Mouse (Mus musculus) hindbrain, embryonic 11.5 days (tissue): ENCODE data around the gene Serpina11. TPM values are rescaled to one million over a fixed set of nuclear protein-coding genes. Genes with fewer than 3 reads are reported as not detected.

Source experiments
- ATAC-seq: fragments of 200-750 bp; cut with Nextera tagmentation; 2 replicates; pipeline ENCODE4 v1.8.0; 2017; ENCODE audit warnings: mild to moderate bottlenecking, moderate TSS enrichment, moderate library complexity; ENCODE audit not compliant: low FRiP score
- DNase-seq: peaks from one replicate; pipeline ENCODE4 v3.0.0-alpha.2; 2015; ENCODE audit warnings: low spot score
- H3K27ac ChIP-seq: fragments of 300-500 bp; sonication (generic); 2 replicates; pipeline ENCODE4 v1.5.1; 2014; ENCODE audit warnings: mild to moderate bottlenecking, low read depth, low read length
- H3K27me3 ChIP-seq: fragments of 300-500 bp; sonication (generic); 2 replicates; pipeline ENCODE4 v1.6.1; 2014; ENCODE audit warnings: mild to moderate bottlenecking, low read length, moderate library complexity, mixed read lengths; ENCODE audit not compliant: control insufficient read depth, insufficient read depth
- H3K36me3 ChIP-seq: fragments of 300-500 bp; sonication (generic); 2 replicates; pipeline ENCODE4 v1.6.1; 2014; ENCODE audit warnings: mild to moderate bottlenecking, low read length, moderate library complexity, mixed read lengths; ENCODE audit not compliant: control insufficient read depth, insufficient read depth
- H3K4me1 ChIP-seq: fragments of 300-500 bp; sonication (generic); replicated peaks from 2 replicates; pipeline ENCODE4 v1.6.1; 2014; ENCODE audit warnings: low read length, mixed read lengths; ENCODE audit not compliant: control insufficient read depth, insufficient read depth
- H3K4me2 ChIP-seq: fragments of 300-500 bp; sonication (generic); replicated peaks from 2 replicates; pipeline ENCODE4 v1.6.1; 2014; ENCODE audit warnings: mild to moderate bottlenecking, low read depth, low read length
- H3K4me3 ChIP-seq: fragments of 300-500 bp; sonication (generic); 2 replicates; pipeline ENCODE4 v1.5.1; 2014; ENCODE audit warnings: low read depth, low read length
- H3K9ac ChIP-seq: fragments of 300-500 bp; sonication (generic); 2 replicates; pipeline ENCODE4 v1.6.1; 2014; ENCODE audit warnings: low read depth, low read length
- H3K9me3 ChIP-seq: fragments of 300-500 bp; sonication (generic); 2 replicates; pipeline ENCODE4 v1.6.1; 2016; ENCODE audit warnings: low read length; ENCODE audit not compliant: control insufficient read depth
- WGBS: fragments of 180-500 bp; shearing (Covaris S2); extraction: QIAGEN DNeasy Blood & Tissue Kit; methylation state at CpG from one replicate; pipeline ENCODE4 v1.1.7; 2014; 5-methylcytosine and 5-hydroxymethylcytosine counted together
- polyA plus RNA-seq: library from polyadenylated mRNA; unstranded; fragments of >200 nt; fragmentation: Nextera tagmentation; extraction: Ambion mirVana; gene quantifications from 2 replicates; pipeline ENCODE4 v1.2.1, GENCODE M21; 2014

Gene Serpina11
- not detected in 2 replicates for polyA plus RNA-seq

DNA sequence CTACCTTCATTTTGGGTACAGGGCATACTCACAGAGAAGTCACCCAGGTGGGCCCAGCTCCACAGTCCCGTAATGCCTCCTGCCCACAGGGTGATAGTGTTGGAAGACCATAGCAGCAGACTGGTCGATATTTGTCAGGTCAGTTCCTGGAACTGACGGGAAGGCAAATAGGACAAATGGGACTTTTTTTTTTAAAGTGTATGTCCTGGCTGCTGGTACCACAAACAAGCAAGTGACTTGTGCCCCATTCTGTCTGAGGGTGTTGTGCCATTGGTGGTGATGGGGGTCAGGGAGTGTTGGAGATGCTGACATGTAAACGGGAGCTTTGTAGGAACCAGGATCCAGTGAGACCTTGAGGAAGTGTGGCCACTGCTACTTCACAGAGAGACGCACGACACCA lies at the start of gene Serpina11:
Gene Serpina11, minus strand, starts transcription at position 101 of the 400 bp plus-strand sequence.
- no peak for DNase-seq
- WGBS, result 93% methylated on average over 6 of the region's 6 CpGs

DNA sequence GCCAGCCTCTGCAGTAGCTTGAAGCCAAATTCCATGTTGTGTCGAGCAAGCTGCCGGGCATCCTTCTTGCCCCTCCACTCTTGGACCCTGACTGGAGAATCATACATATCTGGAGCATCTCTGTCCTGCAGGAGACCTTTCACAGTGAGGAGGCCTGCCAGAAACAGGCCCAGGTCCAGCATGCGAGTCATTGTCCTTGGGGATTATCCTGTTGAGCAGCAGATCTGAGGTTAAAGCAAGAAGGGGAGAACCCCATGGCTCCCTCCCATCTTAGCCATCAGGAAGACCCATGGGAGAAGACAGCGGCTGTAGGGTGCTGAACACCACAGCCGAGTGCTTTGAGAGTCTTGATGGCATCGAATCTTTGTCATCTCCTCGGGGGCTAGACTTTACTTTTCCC lies 48.4 kb upstream of the Serpina11 start:
- Histone ChIP-seq H3K4me1 (no peaks in the 10 kb centered on the region), H3K9me3 (no peaks in the 10 kb centered on the region), H3K9ac (no peak overlapping the region), H3K27ac (no peak overlapping the region), H3K4me3 (no peak overlapping the region), H3K4me2 (no peak overlapping the region), H3K36me3 (no peaks in the 10 kb centered on the region), H3K27me3 (no peaks in the 10 kb centered on the region)
- ATAC-seq (no peak), DNase-seq (no peak)
- WGBS, result 92% methylated on average over 7 of the region's 7 CpGs

More for the DNA sequence above, at the start of gene Serpina11:
- H3K27me3 ChIP-seq, result no peaks in the 10 kb centered on the region
- H3K4me1 ChIP-seq, result no peaks in the 10 kb centered on the region
- no peak within 1 kb of the TSS for H3K9ac ChIP-seq
- H3K4me3 ChIP-seq, result no peak within 1 kb of the TSS
- H3K9me3 ChIP-seq, result no peaks in the 10 kb centered on the region
- ATAC-seq, result no peak
- H3K4me2 ChIP-seq, result no peak within 1 kb of the TSS
- H3K27ac ChIP-seq, result no peak within 1 kb of the TSS
- no peaks in the 10 kb centered on the region for H3K36me3 ChIP-seq

DNA sequence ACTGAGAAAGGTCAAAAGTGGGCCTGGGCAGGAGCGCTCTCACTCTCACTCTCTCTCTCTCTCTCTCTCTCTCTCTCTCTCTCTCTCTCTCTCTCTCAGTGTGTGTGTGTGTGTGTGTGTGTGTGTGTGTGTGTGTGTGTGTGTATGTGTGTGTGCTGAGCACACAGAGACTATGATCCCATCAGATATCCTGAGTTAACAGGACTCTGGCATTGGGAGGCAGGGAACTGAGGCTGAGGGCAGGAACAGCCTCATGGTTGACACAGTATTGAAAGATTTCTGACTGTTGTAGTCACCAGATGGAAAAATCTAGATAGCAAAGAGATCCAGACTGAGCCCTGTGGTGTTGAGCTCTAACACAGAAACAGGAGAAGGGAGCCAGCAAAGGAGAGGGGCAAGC lies 44.0 kb upstream of the Serpina11 start:
- WGBS, result 87% methylated on average over 1 of the region's 1 CpGs
- no peak overlapping the region for H3K27ac ChIP-seq
- H3K9ac ChIP-seq, result no peak overlapping the region
- H3K9me3 ChIP-seq, result no peaks in the 10 kb centered on the region
- DNase-seq, result no peak
- H3K4me2 ChIP-seq, result no peak overlapping the region
- no peak for ATAC-seq
- no peak overlapping the region for H3K4me3 ChIP-seq
- H3K4me1 ChIP-seq, result no peaks in the 10 kb centered on the region
- no peaks in the 10 kb centered on the region for H3K27me3 ChIP-seq
- no peaks in the 10 kb centered on the region for H3K36me3 ChIP-seq

DNA sequence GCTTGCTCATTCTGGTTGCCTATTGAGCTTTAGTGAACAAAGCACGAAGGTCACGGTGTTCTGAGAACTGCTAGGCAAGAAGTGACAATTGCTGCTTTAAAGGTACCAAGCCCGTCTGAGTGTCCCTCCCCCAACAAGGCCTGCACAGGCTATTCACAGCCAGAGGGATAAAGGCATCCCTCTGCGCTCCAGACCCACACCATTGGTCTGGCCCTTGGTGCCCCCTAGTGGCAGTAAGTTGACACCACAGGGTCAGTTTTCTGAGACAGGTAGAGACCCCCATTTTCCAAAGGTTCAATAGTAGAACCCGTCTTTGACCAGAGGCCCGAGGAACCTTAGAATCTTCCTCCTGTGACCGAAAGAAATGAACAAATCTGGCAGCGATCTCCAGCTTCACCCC lies 40.2 kb upstream of the Serpina11 start:
- H3K4me1 ChIP-seq, result no peaks in the 10 kb centered on the region
- ATAC-seq (no peak), DNase-seq (peak; percentile 25)
- H3K27ac ChIP-seq, result no peak overlapping the region
- H3K4me3 ChIP-seq, result no peak overlapping the region
- H3K36me3 ChIP-seq, result no peaks in the 10 kb centered on the region
- H3K9ac ChIP-seq, result no peak overlapping the region
- H3K4me2 ChIP-seq, result no peak overlapping the region
- WGBS, result 42% methylated on average over 8 of the region's 8 CpGs
- no peaks in the 10 kb centered on the region for H3K9me3 ChIP-seq
- H3K27me3 ChIP-seq, result no peaks in the 10 kb centered on the region

DNA sequence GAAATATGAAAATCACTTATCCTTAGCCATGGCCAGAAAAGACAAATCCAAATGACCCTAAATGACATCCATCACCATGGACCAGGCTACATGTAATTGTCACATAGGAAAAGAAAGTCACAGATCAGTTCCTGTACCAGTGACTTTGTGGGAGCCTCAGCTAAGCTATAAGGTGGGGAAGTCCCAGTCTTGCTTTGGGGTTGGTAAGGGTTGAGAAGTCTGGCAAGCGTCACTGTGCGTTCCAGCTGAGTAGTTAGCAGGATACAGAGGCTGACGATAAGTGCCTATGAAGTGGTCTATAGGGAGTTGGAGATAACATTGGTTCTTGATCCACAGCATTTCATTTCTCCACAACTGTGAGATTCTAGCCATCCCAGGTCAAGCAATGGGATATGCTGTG lies 25.5 kb upstream of the Serpina11 start:
- Histone ChIP-seq H3K9ac (no peak overlapping the region), H3K27ac (no peak overlapping the region), H3K4me1 (no peaks in the 10 kb centered on the region), H3K4me2 (no peak overlapping the region), H3K27me3 (no peaks in the 10 kb centered on the region), H3K9me3 (no peaks in the 10 kb centered on the region), H3K36me3 (no peaks in the 10 kb centered on the region), H3K4me3 (no peak overlapping the region)
- no peak for DNase-seq
- 89% methylated on average over 3 of the region's 3 CpGs for WGBS
- ATAC-seq, result no peak

DNA sequence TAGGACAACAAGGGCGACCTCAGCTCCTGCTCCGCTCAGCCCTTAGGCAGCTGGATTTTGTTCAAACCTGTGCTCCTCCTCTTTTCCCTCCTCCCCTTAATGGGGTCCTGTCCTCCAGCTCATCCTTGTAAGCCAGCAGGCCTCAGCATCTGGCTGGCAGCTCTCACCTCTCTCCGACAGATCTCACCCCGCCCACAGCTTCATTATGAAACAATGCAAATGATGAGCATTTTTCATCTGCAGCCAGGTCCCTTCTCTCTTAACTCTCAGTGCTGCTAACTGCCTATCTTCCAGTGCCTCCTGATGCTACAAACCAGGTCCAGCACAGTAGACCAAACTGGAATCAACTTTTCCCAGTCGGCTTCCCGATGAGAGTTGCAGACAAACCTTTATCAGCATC lies 23.9 kb upstream of the Serpina11 start, which contains the start of gene Serpina9:
Gene Serpina9, minus strand, starts transcription at position 136 of the 400 bp plus-strand sequence.
- Histone ChIP-seq H3K4me3 (no peak within 1 kb of the TSS), H3K9me3 (no peaks in the 10 kb centered on the region), H3K27me3 (no peaks in the 10 kb centered on the region), H3K9ac (no peak within 1 kb of the TSS), H3K27ac (no peak within 1 kb of the TSS), H3K36me3 (no peaks in the 10 kb centered on the region), H3K4me1 (no peaks in the 10 kb centered on the region), H3K4me2 (no peak within 1 kb of the TSS)
- no peak for ATAC-seq
- 89% methylated on average over 6 of the region's 6 CpGs for WGBS
- DNase-seq, result no peak

DNA sequence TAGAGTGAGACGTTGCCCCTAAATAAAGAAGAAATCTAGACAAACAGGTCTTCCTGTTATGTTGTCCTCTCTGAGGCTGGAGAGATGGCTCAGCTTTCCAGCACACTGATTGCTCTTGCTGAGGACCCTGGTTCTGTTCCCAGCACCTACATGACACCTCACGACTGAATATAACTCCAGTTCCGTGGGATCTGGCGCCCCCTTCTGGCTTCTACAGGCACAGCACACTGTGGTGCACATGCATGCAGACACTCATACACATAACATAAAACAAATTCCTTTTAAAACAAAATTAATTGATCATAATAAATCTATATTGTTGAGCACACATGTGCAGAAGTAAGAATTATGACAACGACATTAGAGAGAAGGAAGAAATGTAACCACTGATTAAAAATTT lies 14.9 kb upstream of the Serpina11 start:
- no peak for ATAC-seq

DNA sequence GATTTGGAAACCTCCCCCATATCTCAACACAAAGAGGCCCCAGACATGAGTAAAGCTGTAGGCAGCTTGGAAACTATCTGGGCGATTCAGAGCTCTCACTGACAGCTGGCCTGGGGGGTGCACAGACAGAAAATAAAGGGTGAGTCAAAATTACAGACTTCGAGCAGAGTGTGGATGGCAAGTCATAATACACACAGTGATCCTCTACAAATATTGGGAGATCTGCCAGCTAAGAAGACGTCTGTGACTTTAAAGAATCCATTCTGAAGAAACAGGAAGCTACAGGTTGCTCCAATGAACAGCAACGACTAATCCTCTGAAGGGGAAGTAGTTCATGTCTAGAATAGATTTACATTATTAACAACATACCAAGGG lies 13.5 kb upstream of the Serpina11 start:
- H3K27me3 ChIP-seq, result no peaks in the 10 kb centered on the region
- H3K27ac ChIP-seq, result no peak overlapping the region
- H3K4me1 ChIP-seq, result no peaks in the 10 kb centered on the region
- ATAC-seq (no peak), DNase-seq (no peak)
- no peaks in the 10 kb centered on the region for H3K36me3 ChIP-seq
- H3K9me3 ChIP-seq, result no peaks in the 10 kb centered on the region
- no peak overlapping the region for H3K4me2 ChIP-seq
- no peak overlapping the region for H3K9ac ChIP-seq
- 78% methylated on average over 4 of the region's 4 CpGs for WGBS
- no peak overlapping the region for H3K4me3 ChIP-seq

More for the DNA sequence above, 14.9 kb upstream of the Serpina11 start:
- H3K36me3 ChIP-seq, result no peaks in the 10 kb centered on the region
- no peaks in the 10 kb centered on the region for H3K4me1 ChIP-seq
- DNase-seq, result no peak
- no peak overlapping the region for H3K4me2 ChIP-seq
- WGBS, result 78% methylated on average over 5 of the region's 5 CpGs
- no peak overlapping the region for H3K27ac ChIP-seq
- no peak overlapping the region for H3K9ac ChIP-seq
- no peaks in the 10 kb centered on the region for H3K9me3 ChIP-seq
- H3K4me3 ChIP-seq, result no peak overlapping the region
- H3K27me3 ChIP-seq, result no peaks in the 10 kb centered on the region

DNA sequence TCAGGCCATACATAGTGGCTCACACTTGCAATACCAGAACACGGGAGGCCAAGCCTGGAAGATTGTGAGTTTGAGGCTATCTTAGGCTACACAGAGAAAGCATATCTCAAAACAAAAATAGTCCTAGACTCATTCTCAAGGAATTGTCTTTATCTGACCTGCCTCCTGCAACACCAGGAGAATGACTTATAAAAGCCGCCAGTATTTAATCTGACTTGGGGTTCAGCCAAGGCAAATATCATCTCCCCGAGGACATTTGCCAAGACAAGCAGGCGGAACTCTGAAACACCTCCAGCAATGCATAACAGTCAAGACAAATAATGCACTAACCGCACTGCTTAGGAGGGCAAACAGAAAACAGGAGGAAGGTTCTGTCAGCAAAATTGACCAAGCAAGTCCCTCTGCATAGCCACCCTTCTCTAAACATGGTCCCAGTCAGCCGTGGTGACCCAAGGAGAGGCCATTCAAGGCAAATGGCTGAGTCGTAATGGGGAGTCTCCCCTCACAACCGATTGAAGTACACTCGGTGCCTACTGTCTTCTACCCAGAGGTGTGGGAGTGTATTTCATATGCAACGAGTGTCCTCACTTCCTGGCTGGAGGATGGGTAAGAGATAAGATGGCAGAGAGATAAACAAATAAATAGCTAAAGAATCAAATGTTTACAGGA lies 12.9 kb upstream of the Serpina11 start:
- Histone ChIP-seq H3K27me3 (no peaks in the 10 kb centered on the region), H3K27ac (no peak overlapping the region), H3K36me3 (no peaks in the 10 kb centered on the region), H3K9me3 (no peaks in the 10 kb centered on the region), H3K4me3 (no peak overlapping the region), H3K4me1 (no peaks in the 10 kb centered on the region), H3K9ac (no peak overlapping the region), H3K4me2 (no peak overlapping the region)
- 88% methylated on average over 10 of the region's 10 CpGs for WGBS
- DNase-seq (no peak), ATAC-seq (no peak)
